Mouse (Mus musculus): ENCODE measurements around the gene Capn8. TPM values are rescaled to one million over a fixed set of nuclear protein-coding genes. Genes with fewer than 3 reads are reported as not detected.

Capn8 gene
- not detected in 2 replicates for polyA plus RNA-seq (2012; ENCODE audit: low replicate concordance)

GRCm38 (mm10) chr1:182564408-182565120 lies at the start of gene Capn8:
Gene Capn8, plus strand, starts transcription at chr1:182565007.

DNA sequence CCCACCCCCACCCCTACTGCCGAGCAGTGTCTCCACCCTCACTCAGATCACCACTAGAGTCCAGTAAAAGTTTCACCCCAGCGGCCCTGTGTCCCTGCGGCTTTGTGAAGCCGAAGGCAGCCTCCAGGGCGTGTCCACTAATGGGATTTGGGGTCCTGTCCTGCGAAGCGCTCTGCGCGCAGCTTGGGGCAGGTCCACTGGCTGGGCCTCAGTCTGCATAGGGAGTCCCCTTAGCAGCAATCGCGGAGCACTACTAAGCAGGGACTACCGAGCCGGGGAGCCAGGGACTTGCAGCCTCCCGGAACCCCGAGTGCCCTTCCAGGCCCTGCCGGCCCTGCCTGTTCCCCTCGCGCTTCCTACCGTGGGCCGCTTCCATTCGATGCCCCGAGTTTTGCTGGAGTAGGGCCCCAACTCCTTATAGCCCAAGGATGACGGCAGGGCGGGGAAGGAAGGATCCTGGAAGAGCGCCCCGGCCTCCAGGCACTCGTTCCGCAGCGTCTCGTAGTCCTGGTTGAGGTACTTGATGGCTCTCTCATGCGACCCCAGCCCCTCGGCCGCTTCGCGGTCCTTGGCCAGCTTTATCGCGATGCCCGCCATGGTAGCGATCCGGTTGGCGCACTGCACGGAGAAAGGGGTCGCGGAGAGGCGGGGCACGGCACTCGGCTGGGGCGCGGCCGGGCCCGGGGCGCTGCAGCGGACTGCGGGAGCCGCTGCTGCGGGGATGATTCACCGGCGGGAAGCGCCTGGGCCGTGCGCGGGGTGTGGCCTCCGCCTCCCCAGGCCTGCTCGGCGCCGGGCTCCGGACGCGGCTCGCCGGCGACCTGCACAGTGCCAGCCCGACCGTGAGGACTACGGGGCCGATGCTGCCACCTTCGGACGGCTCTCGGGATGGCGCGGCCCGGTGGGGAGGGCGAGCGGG lies 47.8 kb upstream of the Capn8 start, which contains the start of gene Capn2:
Gene Capn2, minus strand, starts transcription at position 851 of the 919 bp plus-strand sequence.

Other genes starting within 250 kb of the Capn8 start
- gene Fbxo28, start 223.4 kb upstream of the Capn8 start, polyA plus RNA-seq (2012; ENCODE audit: low replicate concordance): 69.6 and 130 TPM in 2 replicates
- gene Trp53bp2, start 155.8 kb upstream of the Capn8 start, polyA plus RNA-seq (2012; ENCODE audit: low replicate concordance): 2.5 and 29.1 TPM in 2 replicates
- 3.2 and 4.7 TPM in 2 replicates for gene Capn2, start 47.4 kb upstream of the Capn8 start, polyA plus RNA-seq (2012; ENCODE audit: low replicate concordance)
- gene Ccdc185, start 184.2 kb downstream of the Capn8 start, polyA plus RNA-seq (2012; ENCODE audit: low replicate concordance): not detected in 2 replicates
- not detected in 2 replicates for gene Susd4, start 198.9 kb downstream of the Capn8 start, polyA plus RNA-seq (2012; ENCODE audit: low replicate concordance)

Data from leukemia stem cell, adult 10-12 weeks (primary cell).